Comparison of ENCODE assay signal across 27 mouse cellular contexts in the genomic region with DNA sequence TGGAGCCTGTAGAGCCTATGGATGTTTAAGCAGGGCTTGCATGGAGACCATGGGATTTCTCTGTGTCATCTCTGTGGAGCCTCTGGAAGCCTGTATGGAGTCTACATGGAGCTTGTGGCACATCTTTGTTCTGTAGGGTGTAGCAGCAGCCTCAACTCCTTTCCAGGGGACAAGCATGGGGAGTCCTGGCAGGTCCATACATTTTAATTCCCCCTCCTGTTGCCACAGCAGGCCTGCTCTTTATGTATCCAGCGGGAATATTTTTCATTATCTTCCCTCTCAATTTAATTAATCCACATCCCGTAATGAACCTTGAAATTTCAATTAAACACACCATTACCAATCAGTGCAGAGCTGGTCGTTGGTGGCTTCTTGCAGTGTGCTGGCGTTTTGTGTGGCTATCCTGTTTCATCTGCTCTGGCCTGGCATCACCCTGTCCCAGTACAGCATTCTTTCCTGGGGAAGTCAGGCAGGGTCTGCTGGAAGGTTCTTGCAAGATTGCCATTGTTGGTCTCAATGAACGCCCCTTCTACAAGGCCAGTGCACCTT.
DNase-seq lines count a peak whose midpoint lies in the region; ATAC-seq lines count a peak whose summit lies in the region.
"Had no signal": no experiment of that assay in that cellular context is flagged by ENCODE, and none has a peak within 500 bp of the region (broad histone marks: within the 10 kb centered on the region; RNA-seq: fewer than 3 reads in every experiment).

No protein-coding gene starts in this region.

- DNase-seq in hindbrain, embryonic 14.5 days (ENCODE audit: low spot score): no peak
- DNase-seq in neural tube, embryonic 10.5 days (ENCODE audit: extremely low spot score, low spot score): no peak
- no peak for DNase-seq in cerebellum, postnatal 4 days (ENCODE audit: low spot score in 2 of 2)
- DNase-seq in spleen, adult 12 weeks (ENCODE audit: low spot score): no peak
- DNase-seq: adrenal gland, postnatal 10 days; adrenal gland, postnatal 36 days; B cell, adult 2 months; cerebellum, adult 11 months; cerebellum, adult 2 months; cerebellum, adult 9-11 months; cerebellum, postnatal 36 days; gastrocnemius, postnatal 10 days; gastrocnemius, postnatal 36 days; heart, adult 2 months; heart, postnatal 14 days; heart, postnatal 4 days had no signal

- 40% methylated on average over 5 of the region's 5 CpGs for WGBS in hindbrain, embryonic 14.5 days
- 60% methylated on average over 5 of the region's 5 CpGs for WGBS in hindbrain, embryonic 12.5 days
- 48% methylated on average over 5 of the region's 5 CpGs for WGBS in neural tube, embryonic 13.5 days
- WGBS in neural tube, embryonic 14.5 days: 48% methylated on average over 5 of the region's 5 CpGs

- H3K4me3 ChIP-seq in hindbrain, embryonic 14.5 days (replicated peaks; ENCODE audit: low read length): no peak overlapping the region
- no peak overlapping the region for H3K4me3 ChIP-seq in hindbrain, embryonic 12.5 days
- no peak overlapping the region for H3K4me3 ChIP-seq in neural tube, embryonic 13.5 days
- no peak overlapping the region for H3K4me3 ChIP-seq in neural tube, embryonic 14.5 days (ENCODE audit: low read depth, low read length)
- H3K4me3 ChIP-seq: forebrain, embryonic 10.5 days; forebrain, embryonic 13.5 days; heart, adult 2 months; heart, embryonic 10.5 days; heart, embryonic 13.5 days; intestine, embryonic 15.5 days had no signal

- H3K4me2 ChIP-seq in hindbrain, embryonic 14.5 days (replicated peaks): no peak overlapping the region
- no peak overlapping the region for H3K4me2 ChIP-seq in hindbrain, embryonic 12.5 days (replicated peaks)
- H3K4me2 ChIP-seq in neural tube, embryonic 13.5 days: no peak overlapping the region
- no peak overlapping the region for H3K4me2 ChIP-seq in neural tube, embryonic 14.5 days (ENCODE audit: low read depth, low read length)
- H3K4me2 ChIP-seq: forebrain, embryonic 13.5 days; heart, embryonic 13.5 days; intestine, embryonic 15.5 days had no signal

- no peaks in the 10 kb centered on the region for H3K36me3 ChIP-seq in hindbrain, embryonic 14.5 days (replicated peaks; ENCODE audit: control insufficient read depth, insufficient read depth)
- no peaks in the 10 kb centered on the region for H3K36me3 ChIP-seq in hindbrain, embryonic 12.5 days
- H3K36me3 ChIP-seq in neural tube, embryonic 13.5 days: no peaks in the 10 kb centered on the region
- H3K36me3 ChIP-seq in neural tube, embryonic 14.5 days (ENCODE audit: control insufficient read depth, insufficient read depth, low read length): no peaks in the 10 kb centered on the region
- H3K36me3 ChIP-seq: forebrain, embryonic 10.5 days; G1E; heart, embryonic 10.5 days; heart, embryonic 13.5 days; intestine, embryonic 15.5 days had no signal

- no peak overlapping the region for H3K9ac ChIP-seq in hindbrain, embryonic 14.5 days
- no peak overlapping the region for H3K9ac ChIP-seq in hindbrain, embryonic 12.5 days
- H3K9ac ChIP-seq in neural tube, embryonic 13.5 days: no peak overlapping the region
- no peak overlapping the region for H3K9ac ChIP-seq in neural tube, embryonic 14.5 days (replicated peaks; ENCODE audit: low read depth, low read length)
- H3K9ac ChIP-seq: forebrain, embryonic 13.5 days; heart, embryonic 13.5 days; intestine, embryonic 15.5 days had no signal

- 0 out of 2 replicates have a peak, but pooled peaks cover 4% of the 10 kb centered on the region for H3K4me1 ChIP-seq in hindbrain, embryonic 14.5 days (replicated peaks; ENCODE audit: control insufficient read depth, insufficient read depth, low read length)
- H3K4me1 ChIP-seq in hindbrain, embryonic 12.5 days: no peaks in the 10 kb centered on the region
- H3K4me1 ChIP-seq in neural tube, embryonic 13.5 days (replicated peaks): peaks cover 13% of the 10 kb centered on the region; the same call in 1 of the 2 replicates
- H3K4me1 ChIP-seq in neural tube, embryonic 14.5 days (ENCODE audit: control insufficient read depth, insufficient read depth, low read length): no peaks in the 10 kb centered on the region; the same call in none of the 2 replicates
- H3K4me1 ChIP-seq: forebrain, embryonic 13.5 days; heart, embryonic 10.5 days; heart, embryonic 13.5 days; intestine, embryonic 15.5 days had no signal

- H3K9me3 ChIP-seq in hindbrain, embryonic 14.5 days (ENCODE audit: control insufficient read depth, low read length): no peaks in the 10 kb centered on the region
- H3K9me3 ChIP-seq in hindbrain, embryonic 12.5 days (replicated peaks): no peaks in the 10 kb centered on the region
- H3K9me3 ChIP-seq in neural tube, embryonic 13.5 days: no peaks in the 10 kb centered on the region
- H3K9me3 ChIP-seq in neural tube, embryonic 14.5 days (ENCODE audit: control insufficient read depth, low read length): no peaks in the 10 kb centered on the region
- H3K9me3 ChIP-seq: forebrain, embryonic 10.5 days; forebrain, embryonic 13.5 days; G1E; heart, embryonic 10.5 days; heart, embryonic 13.5 days; intestine, embryonic 15.5 days had no signal

- no peak overlapping the region for H3K27ac ChIP-seq in hindbrain, embryonic 14.5 days
- no peak overlapping the region for H3K27ac ChIP-seq in hindbrain, embryonic 12.5 days
- H3K27ac ChIP-seq in neural tube, embryonic 13.5 days (replicated peaks): peak overlapping the region; percentile 72
- H3K27ac ChIP-seq in neural tube, embryonic 14.5 days (ENCODE audit: low read depth, low read length): peak overlapping the region; percentile 65; the same call in 1 of the 2 replicates
- H3K27ac ChIP-seq: forebrain, embryonic 10.5 days; forebrain, embryonic 13.5 days; heart, adult 2 months; heart, embryonic 10.5 days; heart, embryonic 13.5 days; intestine, embryonic 15.5 days had no signal

- peak; percentile 57; the same call in 1 of the 2 replicates for ATAC-seq in hindbrain, embryonic 14.5 days (ENCODE audit: low FRiP score)
- ATAC-seq in hindbrain, embryonic 12.5 days (ENCODE audit: low FRiP score): no peak
- ATAC-seq in neural tube, embryonic 13.5 days (ENCODE audit: low read depth): peak; percentile 80
- peak; percentile 71; the same call in 1 of the 2 replicates for ATAC-seq in neural tube, embryonic 14.5 days (ENCODE audit: low read depth)
- ATAC-seq: forebrain, embryonic 13.5 days; forebrain, embryonic 16.5 days; intestine, embryonic 15.5 days; Patski had no signal

- no peaks in the 10 kb centered on the region for H3K27me3 ChIP-seq in hindbrain, embryonic 14.5 days (ENCODE audit: control insufficient read depth, insufficient read depth, low read length)
- H3K27me3 ChIP-seq in hindbrain, embryonic 12.5 days: 0 out of 2 replicates have a peak, but pooled peaks cover 4% of the 10 kb centered on the region
- peaks cover 4% of the 10 kb centered on the region; the same call in 1 of the 2 replicates for H3K27me3 ChIP-seq in neural tube, embryonic 13.5 days
- no peaks in the 10 kb centered on the region for H3K27me3 ChIP-seq in neural tube, embryonic 14.5 days (ENCODE audit: control insufficient read depth, insufficient read depth, low read length)
- H3K27me3 ChIP-seq: forebrain, embryonic 13.5 days; intestine, embryonic 15.5 days; Patski had no signal

Comparison
In these comparisons a context has a peak if more than half of its experiments do, and no peak if none do; other contexts are left out.
1. H3K27ac ChIP-seq: peak in neural tube, embryonic 13.5 days (single experiment) and neural tube, embryonic 14.5 days (single experiment); none in hindbrain, embryonic 14.5 days (single experiment) and hindbrain, embryonic 12.5 days (single experiment).